Mouse (Mus musculus): ENCODE measurements around the gene Dixdc1. TPM values are rescaled to one million over a fixed set of nuclear protein-coding genes. Genes with fewer than 3 reads are reported as not detected.
A peak's percentile ranks its signal among the peaks of the same experiment; 100 is the strongest.
"Not testable (repeated sequence)": the region's sequence is repeated elsewhere in the genome, so short reads cannot be mapped to it uniquely, and the experiment has no call there.

Gene Dixdc1
- polyA plus RNA-seq, 1 experiment: 41.8 TPM

- DNase-seq (ENCODE audit: extremely low spot score in 1 of 2, low spot score in 1 of 2): peak; percentile 81 to 88
Measured at GRCm38 (mm10) chr9:50659392-50660217, 79.7 kb downstream of the Dixdc1 start, which contains the start of gene Dlat. Gene Dlat, minus strand, starts transcription at chr9:50659780.

GRCm38 (mm10) chr9:50658941-50659388, 80.4 kb downstream of the Dixdc1 start:
- DNase-seq (ENCODE audit: extremely low spot score in 1 of 2, low spot score in 1 of 2): peak in 1 of 2 experiments; percentile 28

- no peak for DNase-seq (ENCODE audit: extremely low spot score in 1 of 2, low spot score in 1 of 2)
Measured at GRCm38 (mm10) chr9:50658391-50658790, 80.9 kb downstream of the Dixdc1 start.

GRCm38 (mm10) chr9:50650503-50650902, 88.8 kb downstream of the Dixdc1 start:
- DNase-seq (ENCODE audit: extremely low spot score in 1 of 2, low spot score in 1 of 2): no peak

GRCm38 (mm10) chr9:50646826-50647370, 92.4 kb downstream of the Dixdc1 start:
- DNase-seq (ENCODE audit: extremely low spot score in 1 of 2, low spot score in 1 of 2): no peak

GRCm38 (mm10) chr9:50634270-50634669, 105.0 kb downstream of the Dixdc1 start:
- DNase-seq (ENCODE audit: extremely low spot score in 1 of 2, low spot score in 1 of 2): no peak

GRCm38 (mm10) chr9:50633059-50633458, 106.3 kb downstream of the Dixdc1 start:
- DNase-seq (ENCODE audit: extremely low spot score in 1 of 2, low spot score in 1 of 2): no peak

GRCm38 (mm10) chr9:50632016-50632688, 107.2 kb downstream of the Dixdc1 start:
- DNase-seq (ENCODE audit: extremely low spot score in 1 of 2, low spot score in 1 of 2): no peak

GRCm38 (mm10) chr9:50630903-50631302, 108.4 kb downstream of the Dixdc1 start:
- DNase-seq (ENCODE audit: extremely low spot score in 1 of 2, low spot score in 1 of 2): not testable (repeated sequence)

- DNase-seq (ENCODE audit: extremely low spot score in 1 of 2, low spot score in 1 of 2): no peak
Measured at GRCm38 (mm10) chr9:50617794-50618330, 121.5 kb downstream of the Dixdc1 start.

GRCm38 (mm10) chr9:50616766-50617603, 122.3 kb downstream of the Dixdc1 start, which contains the start of the genes Pih1d2 and Nkapd1:
Gene Pih1d2, plus strand, starts transcription at chr9:50617321.
Gene Nkapd1, minus strand, starts transcription at chr9:50617464.
- DNase-seq (ENCODE audit: extremely low spot score in 1 of 2, low spot score in 1 of 2): peak; percentile 82 to 94

- DNase-seq (ENCODE audit: extremely low spot score in 1 of 2, low spot score in 1 of 2): no peak
Measured at GRCm38 (mm10) chr9:50616161-50616560, 123.2 kb downstream of the Dixdc1 start.

Other genes starting within 250 kb of the Dixdc1 start
- gene Plet1, start 245.0 kb downstream of the Dixdc1 start, polyA plus RNA-seq (2012; rRNA removed): 0.58 and 0.90 TPM in 2 replicates
- gene Pts, start 210.8 kb downstream of the Dixdc1 start, polyA plus RNA-seq (2012; rRNA removed): 73.9 and 76.7 TPM in 2 replicates
- 55.8 and 70.2 TPM in 2 replicates for gene Il18, start 184.7 kb downstream of the Dixdc1 start, polyA plus RNA-seq (2012; rRNA removed)
- gene Bco2, start 184.3 kb downstream of the Dixdc1 start, polyA plus RNA-seq (2012; rRNA removed): 4.0 and 4.3 TPM in 2 replicates
- gene Tex12, start 178.2 kb downstream of the Dixdc1 start, polyA plus RNA-seq (2012; rRNA removed): not detected in 2 replicates
- gene Sdhd, start 135.7 kb downstream of the Dixdc1 start, polyA plus RNA-seq (2012; rRNA removed): 150 and 156 TPM in 2 replicates
- gene Timm8b, start 135.6 kb downstream of the Dixdc1 start, polyA plus RNA-seq (2012; rRNA removed): 400 and 414 TPM in 2 replicates
- 3.6 and 5.3 TPM in 2 replicates for gene Pih1d2, start 122.2 kb downstream of the Dixdc1 start, polyA plus RNA-seq (2012; rRNA removed)
- 14.0 and 15.0 TPM in 2 replicates for gene Nkapd1, start 122.1 kb downstream of the Dixdc1 start, polyA plus RNA-seq (2012; rRNA removed)
- gene Dlat, start 79.7 kb downstream of the Dixdc1 start, polyA plus RNA-seq (2012; rRNA removed): 39.1 and 54.1 TPM in 2 replicates
- 3.3 and 3.8 TPM in 2 replicates for gene 2310030G06Rik, start 7.0 kb upstream of the Dixdc1 start, polyA plus RNA-seq (2012; rRNA removed)
- 141 and 186 TPM in 2 replicates for gene Cryab, start 11.8 kb upstream of the Dixdc1 start, polyA plus RNA-seq (2012; rRNA removed)
- gene Hspb2, start 12.8 kb upstream of the Dixdc1 start, polyA plus RNA-seq (2012; rRNA removed): 2.2 and 2.6 TPM in 2 replicates
- gene Fdxacb1, start 28.7 kb upstream of the Dixdc1 start, polyA plus RNA-seq (2012; rRNA removed): 5.5 and 6.2 TPM in 2 replicates
- 22.5 and 23.5 TPM in 2 replicates for gene Alg9, start 35.5 kb upstream of the Dixdc1 start, polyA plus RNA-seq (2012; rRNA removed)
- gene 1110032A03Rik, start 36.0 kb upstream of the Dixdc1 start, polyA plus RNA-seq (2012; rRNA removed): 80.4 and 90.8 TPM in 2 replicates
- gene Ppp2r1b, start 105.8 kb upstream of the Dixdc1 start, polyA plus RNA-seq (2012; rRNA removed): 14.0 and 16.8 TPM in 2 replicates